Mouse (Mus musculus) effector memory CD4-positive, alpha-beta T cell, adult 7 months (primary cell): ENCODE results near the gene Gm3286. TPM values are rescaled to one million over a fixed set of nuclear protein-coding genes. Genes with fewer than 3 reads are reported as not detected.

ENCODE experiments used
- polyA plus RNA-seq: library from polyadenylated mRNA; unstranded; fragments of 100-300 nt; shearing (Covaris generic); gene quantifications from one replicate; pipeline ENCODE4 v1.2.1, GENCODE M21; 2017

Gene Gm3286
- polyA plus RNA-seq: not detected

GRCm38 (mm10) chr5:95510458-95510857 is at the start of gene Gm3286:
Gene Gm3286, plus strand, starts transcription at chr5:95510758.

Other genes starting within 250 kb of the Gm3286 start
- not detected for gene Gm10424, start 238.0 kb upstream of the Gm3286 start, polyA plus RNA-seq
- gene Gm3259, start 204.8 kb upstream of the Gm3286 start, polyA plus RNA-seq: not detected
- not detected for gene D5Ertd577e, start 54.0 kb upstream of the Gm3286 start, polyA plus RNA-seq
- not detected for gene Gm7971, start 84.1 kb downstream of the Gm3286 start, polyA plus RNA-seq
- gene Gm7978, start 225.4 kb downstream of the Gm3286 start, polyA plus RNA-seq: not detected
- gene Gm7982, start 231.3 kb downstream of the Gm3286 start, polyA plus RNA-seq: 1.2 TPM